Mouse (Mus musculus): ENCODE results near the gene Ppil6.

- TF ChIP-seq POLR2A (IDR thresholded peaks at IDR 0.05; ENCODE audit: control insufficient read depth, extremely low read depth, insufficient read depth, low read length, poor library complexity) (no peak), CTCF (IDR thresholded peaks at IDR 0.05; ENCODE audit: borderline replicate concordance, control insufficient read depth, extremely low read depth, insufficient read depth, low read length, poor library complexity) (no peak)
Observed at GRCm38 (mm10) chr10:41486506-41487170, 3.6 kb upstream of the Ppil6 start.

Data from thymus, adult 2 months (tissue).